Mouse (Mus musculus) erythroblast, embryonic 14.5 days (primary cell): ENCODE measurements around the gene Cdan1. TPM values are rescaled to one million over a fixed set of nuclear protein-coding genes. Genes with fewer than 3 reads are reported as not detected.

Experiments used
- H3K27me3 ChIP-seq: 2 replicates; pipeline ENCODE4 v1.6.1; 2012; ENCODE audit warnings: inconsistent platforms; ENCODE audit not compliant: control insufficient read depth
- H3K36me3 ChIP-seq: 2 replicates; pipeline ENCODE4 v1.6.1; 2012; ENCODE audit warnings: mild to moderate bottlenecking, inconsistent platforms; ENCODE audit not compliant: control insufficient read depth
- H3K4me1 ChIP-seq: 2 replicates; pipeline ENCODE4 v1.6.1; 2012; ENCODE audit warnings: inconsistent platforms; ENCODE audit not compliant: control insufficient read depth
- H3K4me3 ChIP-seq: replicated peaks from 2 replicates; pipeline ENCODE3; 2012; ENCODE audit warnings: moderate library complexity, mild to moderate bottlenecking, inconsistent platforms
- H3K9me3 ChIP-seq: 2 replicates; pipeline ENCODE4 v1.6.1; 2012; ENCODE audit warnings: low read length, inconsistent platforms, mixed read lengths; ENCODE audit not compliant: control insufficient read depth
- GATA1 ChIP-seq: IDR thresholded peaks from 2 replicates; pipeline ENCODE4 v1.6.1; 2012; ENCODE audit warnings: low read length, inconsistent platforms, mixed read lengths
- TAL1 ChIP-seq: IDR thresholded peaks from 3 replicates; pipeline ENCODE4 v1.6.1; 2012; ENCODE audit warnings: low read length, inconsistent platforms, mixed read lengths
- polyA plus RNA-seq: library from polyadenylated mRNA; stranded (reverse); fragments of >175 nt; gene quantifications from 2 replicates; pipeline ENCODE4 v1.2.3, GENCODE M21; 2012

Gene Cdan1
- polyA plus RNA-seq, 1 experiment: 4.8 TPM

- Histone ChIP-seq H3K4me3 (no peak overlapping the region), H3K36me3 (peaks cover 36% of the 10 kb centered on the region), H3K27me3 (no peaks in the 10 kb centered on the region), H3K4me1 (no peaks in the 10 kb centered on the region), H3K9me3 (no peaks in the 10 kb centered on the region)
- TF ChIP-seq GATA1: no peak
- TF ChIP-seq TAL1: no peak
These were observed 8.2 kb upstream of the Cdan1 start for GRCm38 (mm10) chr2:120858131-120858530.

- Histone ChIP-seq H3K9me3 (no peaks in the 10 kb centered on the region), H3K4me1 (peaks cover 29% of the 10 kb centered on the region), H3K36me3 (peaks cover 3% of the 10 kb centered on the region), H3K4me3 (no peak overlapping the region), H3K27me3 (no peaks in the 10 kb centered on the region)
- TF ChIP-seq GATA1 (no peak), TAL1 (no peak)
These were observed 3.2 kb upstream of the Cdan1 start for GRCm38 (mm10) chr2:120853151-120853550.

DNA sequence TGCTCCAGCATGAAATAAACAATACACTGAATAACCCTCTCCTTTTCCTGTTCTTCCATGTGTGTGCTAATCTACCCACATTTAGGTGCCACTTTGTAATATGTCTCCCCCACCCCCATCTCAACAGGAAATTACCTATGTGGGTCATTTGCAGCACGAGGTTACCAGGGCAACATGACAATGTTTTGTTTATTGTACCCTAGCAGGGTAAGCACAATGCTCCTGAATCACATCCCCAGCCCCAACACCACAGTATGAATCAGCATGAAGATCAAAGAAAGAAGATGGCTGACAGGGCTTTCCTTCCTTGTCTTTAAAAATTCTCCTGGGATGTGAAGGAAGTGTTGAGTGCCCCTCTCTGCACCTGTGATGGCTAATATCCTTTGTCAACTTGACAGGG is 2.7 kb upstream of the Cdan1 start:
- TF ChIP-seq TAL1: no peak
- TF ChIP-seq GATA1: no peak
- Histone ChIP-seq H3K4me3 (no peak overlapping the region), H3K27me3 (no peaks in the 10 kb centered on the region), H3K4me1 (peaks cover 34% of the 10 kb centered on the region), H3K36me3 (no peaks in the 10 kb centered on the region), H3K9me3 (no peaks in the 10 kb centered on the region)

GRCm38 (mm10) chr2:120850424-120851082 is 625 bp upstream of the Cdan1 start, which contains the start of gene Ttbk2:
Ttbk2 (minus strand) TSS chr2:120850604.
- Histone ChIP-seq H3K27me3 (no peaks in the 10 kb centered on the region), H3K9me3 (no peaks in the 10 kb centered on the region), H3K4me3 (peak within 1 kb of the TSS; percentile 83), H3K4me1 (peaks cover 41% of the 10 kb centered on the region), H3K36me3 (no peaks in the 10 kb centered on the region)
- TF ChIP-seq GATA1: peak; percentile 13; the same call in 1 of the 2 replicates
- no peak for TF ChIP-seq TAL1

DNA sequence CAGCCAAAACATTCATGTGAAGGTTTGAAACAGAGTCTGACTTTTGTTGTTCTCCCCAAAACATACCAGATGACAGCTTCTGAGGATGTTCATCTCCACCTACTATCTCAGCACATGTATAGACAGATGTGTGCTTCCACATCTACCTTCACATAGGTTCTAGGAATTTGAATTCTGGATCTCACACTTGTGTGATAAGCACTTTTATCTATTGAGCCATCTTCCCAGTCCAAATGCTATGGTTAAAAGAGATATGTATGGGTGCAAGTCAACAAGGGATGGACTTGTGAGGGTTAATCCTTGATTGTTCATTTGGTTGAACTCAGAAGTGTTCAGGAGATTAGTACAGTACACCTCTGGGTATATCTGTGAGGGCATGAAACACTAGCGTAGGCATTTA is 4.6 kb downstream of the Cdan1 start:
- TF ChIP-seq TAL1: peak; percentile 39; the same call in 2 of the 3 replicates
- TF ChIP-seq GATA1: peak; percentile 60
- no peaks in the 10 kb centered on the region for H3K36me3 ChIP-seq
- no peak overlapping the region for H3K4me3 ChIP-seq
- H3K27me3 ChIP-seq: no peaks in the 10 kb centered on the region
- no peaks in the 10 kb centered on the region for H3K9me3 ChIP-seq
- H3K4me1 ChIP-seq: peaks cover 44% of the 10 kb centered on the region

DNA sequence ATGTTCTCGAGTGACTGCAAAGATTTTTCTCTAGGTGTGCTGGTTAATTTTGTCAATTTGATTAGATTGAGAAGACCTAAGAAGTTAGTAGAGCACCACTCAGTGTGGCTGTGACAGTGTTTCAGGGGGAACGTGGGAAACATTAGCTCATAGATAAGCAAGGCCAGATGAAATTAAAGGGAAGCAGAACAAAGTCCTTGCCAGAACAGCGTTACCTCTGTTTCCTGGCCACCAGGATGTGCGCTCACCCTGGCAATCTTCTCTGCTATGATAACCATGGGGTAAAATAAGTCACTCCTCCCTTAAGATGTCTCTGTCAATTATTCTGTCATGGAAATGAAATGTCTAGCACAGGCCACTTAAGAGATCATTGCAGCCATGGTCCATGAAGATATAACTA is 5.9 kb downstream of the Cdan1 start:
- H3K4me3 ChIP-seq: no peak overlapping the region
- peaks cover 36% of the 10 kb centered on the region for H3K4me1 ChIP-seq
- TF ChIP-seq GATA1 (no peak), TAL1 (no peak)
- no peaks in the 10 kb centered on the region for H3K9me3 ChIP-seq
- no peaks in the 10 kb centered on the region for H3K27me3 ChIP-seq
- no peaks in the 10 kb centered on the region for H3K36me3 ChIP-seq

GRCm38 (mm10) chr2:120841211-120841610 is 8.7 kb downstream of the Cdan1 start:
- Histone ChIP-seq H3K36me3 (no peaks in the 10 kb centered on the region), H3K4me3 (no peak overlapping the region), H3K9me3 (no peaks in the 10 kb centered on the region), H3K27me3 (no peaks in the 10 kb centered on the region), H3K4me1 (peaks cover 24% of the 10 kb centered on the region)
- TF ChIP-seq TAL1: no peak
- no peak for TF ChIP-seq GATA1

- TF ChIP-seq GATA1 (no peak), TAL1 (no peak)
- H3K27me3 ChIP-seq: no peaks in the 10 kb centered on the region
- H3K4me3 ChIP-seq: no peak overlapping the region
- H3K9me3 ChIP-seq: no peaks in the 10 kb centered on the region
- H3K36me3 ChIP-seq: no peaks in the 10 kb centered on the region; the same call in 1 of the 2 replicates
- H3K4me1 ChIP-seq: peaks cover 13% of the 10 kb centered on the region
These were observed 14.8 kb downstream of the Cdan1 start for GRCm38 (mm10) chr2:120835167-120835566.

- H3K4me3 ChIP-seq: no peak overlapping the region
- peaks cover 20% of the 10 kb centered on the region for H3K4me1 ChIP-seq
- no peaks in the 10 kb centered on the region for H3K9me3 ChIP-seq
- TF ChIP-seq TAL1 (no peak), GATA1 (no peak)
- H3K27me3 ChIP-seq: no peaks in the 10 kb centered on the region
- H3K36me3 ChIP-seq: peaks cover 3% of the 10 kb centered on the region; the same call in 1 of the 2 replicates
These were observed 22.8 kb downstream of the Cdan1 start for GRCm38 (mm10) chr2:120826936-120827638.
